31 mouse cellular contexts compared by ENCODE assay signal in the genomic region with DNA sequence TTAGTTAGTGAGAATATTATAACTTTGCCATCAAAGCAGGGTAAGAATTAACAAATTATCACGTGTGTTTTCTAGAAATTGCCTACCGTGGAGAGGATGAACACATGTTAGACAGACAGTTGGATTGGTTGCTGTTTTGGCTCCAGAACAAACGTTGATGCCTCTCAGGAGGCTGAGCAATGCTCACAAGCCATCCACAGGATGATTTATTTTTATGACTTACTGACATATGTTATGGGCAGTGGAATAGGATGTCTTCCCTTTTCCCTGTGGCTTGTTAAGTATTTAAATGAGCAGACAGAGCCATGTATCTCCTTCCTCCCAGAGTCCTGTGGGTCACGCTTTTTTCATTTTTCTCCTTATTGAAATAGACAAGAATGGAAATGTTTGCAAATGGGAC.
A peak's percentile ranks its signal among the peaks of the same experiment; 100 is the strongest.
DNase-seq lines count a peak whose midpoint lies in the region; ATAC-seq lines count a peak whose summit lies in the region.
"Had no signal": no experiment of that assay in that cellular context is flagged by ENCODE, and none has a peak within 500 bp of the region (broad histone marks: within the 10 kb centered on the region; RNA-seq: fewer than 3 reads in every experiment).

No protein-coding gene starts in this region.

- peak; percentile 8 for DNase-seq in cerebellum, adult 9-10 months
- no peak for DNase-seq in cerebellum, adult 11 months
- DNase-seq in layer of hippocampus, adult 9-11 months = peak; percentile 3
- DNase-seq in layer of hippocampus, adult 18-20 months (ENCODE audit: low spot score in 2 of 2) = no peak
- peak; percentile 42 for DNase-seq in brain, adult 2 months (ENCODE audit: low read depth, low spot score)
- DNase-seq: adrenal gland, postnatal 14 days; gastrocnemius, adult 2 months; gastrocnemius, postnatal 36 days; heart, adult 18-20 months; heart, postnatal 4 days; kidney, adult 8-10 months; kidney, postnatal 4 days; lung, embryonic 14.5 days; lung, postnatal 14 days; right cerebral cortex, postnatal 4 days; thymus, adult 18-20 months; thymus, postnatal 36 days had no signal

- 24% methylated on average over 4 of the region's 4 CpGs for WGBS in neural tube, embryonic 13.5 days
- 50% methylated on average over 4 of the region's 4 CpGs for WGBS in intestine, embryonic 15.5 days

- ATAC-seq in neural tube, embryonic 13.5 days (ENCODE audit: low read depth) = peak; percentile 85
- ATAC-seq in intestine, embryonic 15.5 days = no peak
- ATAC-seq: CD4-positive, CD25-positive, alpha-beta regulatory T cell, adult 4 months; forebrain, embryonic 16.5 days; intestine, embryonic 16.5 days had no signal

- H3K4me2 ChIP-seq in neural tube, embryonic 13.5 days = no peak overlapping the region
- H3K4me2 ChIP-seq in intestine, embryonic 15.5 days (replicated peaks) = no peak overlapping the region
- H3K4me2 ChIP-seq: heart, embryonic 11.5 days; hindbrain, embryonic 15.5 days; limb, embryonic 12.5 days; liver, embryonic 15.5 days; lung, embryonic 14.5 days; midbrain, embryonic 11.5 days had no signal

- H3K4me1 ChIP-seq in neural tube, embryonic 13.5 days (replicated peaks) = peaks cover 29% of the 10 kb centered on the region
- H3K4me1 ChIP-seq in intestine, embryonic 15.5 days (replicated peaks) = no peaks in the 10 kb centered on the region
- H3K4me1 ChIP-seq: limb, embryonic 12.5 days; liver, embryonic 15.5 days had no signal

- H3K36me3 ChIP-seq in neural tube, embryonic 13.5 days = no peaks in the 10 kb centered on the region
- no peaks in the 10 kb centered on the region for H3K36me3 ChIP-seq in intestine, embryonic 15.5 days
- H3K36me3 ChIP-seq: hindbrain, embryonic 15.5 days; limb, embryonic 12.5 days; liver, embryonic 15.5 days had no signal

- H3K9ac ChIP-seq in neural tube, embryonic 13.5 days = no peak overlapping the region
- no peak overlapping the region for H3K9ac ChIP-seq in intestine, embryonic 15.5 days
- H3K9ac ChIP-seq: hindbrain, embryonic 15.5 days; limb, embryonic 12.5 days; liver, embryonic 15.5 days; lung, embryonic 14.5 days had no signal

- H3K27me3 ChIP-seq in neural tube, embryonic 13.5 days = no peaks in the 10 kb centered on the region
- H3K27me3 ChIP-seq in intestine, embryonic 15.5 days (replicated peaks) = no peaks in the 10 kb centered on the region
- H3K27me3 ChIP-seq: hindbrain, embryonic 15.5 days; limb, embryonic 12.5 days; liver, embryonic 15.5 days had no signal

- no peak overlapping the region; the same call in 1 of the 2 replicates for H3K27ac ChIP-seq in neural tube, embryonic 13.5 days (replicated peaks)
- H3K27ac ChIP-seq in intestine, embryonic 15.5 days = no peak overlapping the region
- H3K27ac ChIP-seq: gastrocnemius, adult 2 months; hindbrain, embryonic 15.5 days; kidney, postnatal 0 days; limb, embryonic 12.5 days; liver, embryonic 15.5 days; stomach, postnatal 0 days had no signal

- no peaks in the 10 kb centered on the region for H3K9me3 ChIP-seq in neural tube, embryonic 13.5 days
- H3K9me3 ChIP-seq in intestine, embryonic 15.5 days = no peaks in the 10 kb centered on the region
- H3K9me3 ChIP-seq: hindbrain, embryonic 15.5 days; limb, embryonic 12.5 days; liver, embryonic 15.5 days had no signal

- H3K4me3 ChIP-seq in neural tube, embryonic 13.5 days = no peak overlapping the region
- H3K4me3 ChIP-seq in intestine, embryonic 15.5 days (replicated peaks) = no peak overlapping the region
- H3K4me3 ChIP-seq: erythroblast, embryonic 14.5 days; gastrocnemius, adult 2 months; hindbrain, embryonic 15.5 days; limb, embryonic 12.5 days; liver, embryonic 15.5 days; myocyte had no signal

Comparison
In these comparisons a context has a peak if more than half of its experiments do, and no peak if none do; other contexts are left out.
1. DNase-seq: peak in cerebellum, adult 9-10 months (single experiment), layer of hippocampus, adult 9-11 months (single experiment) and brain, adult 2 months (single experiment); none in cerebellum, adult 11 months (single experiment) and layer of hippocampus, adult 18-20 months (0 of 2).